Mouse (Mus musculus) neutrophil, adult 59 days (primary cell): ENCODE results near the gene Mtg2. TPM values are rescaled to one million over a fixed set of nuclear protein-coding genes. Genes with fewer than 3 reads are reported as not detected.

ENCODE experiments used
- total RNA-seq, 2 experiments: library from RNA; stranded (reverse); gene quantifications; 1 replicate in 1 of 2; 2 replicates in 1 of 2; pipeline ENCODE4 v1.2.4; 2023

Gene Mtg2
- 1 to 10 TPM; 6.6 to 8.4 TPM for total RNA-seq

GRCm38 (mm10) chr2:180070481-180071453 lies at the start of gene Mtg2:
Gene Mtg2, plus strand, starts transcription at chr2:180070588.

GRCm38 (mm10) chr2:180024401-180025098 lies 45.8 kb upstream of the Mtg2 start, which contains the start of gene Lsm14b:
Gene Lsm14b, plus strand, starts transcription at chr2:180024987.

GRCm38 (mm10) chr2:180042256-180042857 lies 28.0 kb upstream of the Mtg2 start, which contains the start of the genes Psma7 and Ss18l1:
Gene Psma7, minus strand, starts transcription at chr2:180042433.
Gene Ss18l1, plus strand, starts transcription at chr2:180042509.

GRCm38 (mm10) chr2:180103978-180104658 lies 33.7 kb downstream of the Mtg2 start, which contains the start of gene Hrh3:
Gene Hrh3, minus strand, starts transcription at chr2:180104488.

GRCm38 (mm10) chr2:180118661-180119438 lies 48.5 kb downstream of the Mtg2 start, which contains the start of gene Osbpl2:
Gene Osbpl2, plus strand, starts transcription at chr2:180119306.

Other genes starting within 250 kb of the Mtg2 start
- 10 to 100 TPM; 34.7 to 35.2 TPM for gene Taf4, start 93.9 kb upstream of the Mtg2 start, total RNA-seq
- gene Lsm14b, start 45.6 kb upstream of the Mtg2 start, total RNA-seq: 10 to 100 TPM; 17.8 to 17.9 TPM
- 100 to 1,000 TPM; 143 to 165 TPM for gene Psma7, start 28.2 kb upstream of the Mtg2 start, total RNA-seq
- gene Ss18l1, start 28.1 kb upstream of the Mtg2 start, total RNA-seq: 1 to 10 TPM; 3.9 to 4.2 TPM
- not detected for gene Hrh3, start 33.9 kb downstream of the Mtg2 start, total RNA-seq
- gene Osbpl2, start 48.7 kb downstream of the Mtg2 start, total RNA-seq: 10 to 100 TPM; 72.1 to 78.5 TPM
- 10 to 100 TPM; 71.8 to 74.1 TPM for gene Adrm1, start 100.9 kb downstream of the Mtg2 start, total RNA-seq
- gene Lama5, start 155.3 kb downstream of the Mtg2 start, total RNA-seq: under 1 TPM; 0.71 TPM
- 100 to 1,000 TPM; 517 to 537 TPM for gene Rps21, start 186.8 kb downstream of the Mtg2 start, total RNA-seq
- gene Cables2, start 202.9 kb downstream of the Mtg2 start, total RNA-seq: 10 to 100 TPM; 25.6 to 27.2 TPM
- gene Rbbp8nl, start 219.3 kb downstream of the Mtg2 start, total RNA-seq: not detected